Mouse (Mus musculus): ENCODE data around the gene Synrg.

Gene Synrg

DNA sequence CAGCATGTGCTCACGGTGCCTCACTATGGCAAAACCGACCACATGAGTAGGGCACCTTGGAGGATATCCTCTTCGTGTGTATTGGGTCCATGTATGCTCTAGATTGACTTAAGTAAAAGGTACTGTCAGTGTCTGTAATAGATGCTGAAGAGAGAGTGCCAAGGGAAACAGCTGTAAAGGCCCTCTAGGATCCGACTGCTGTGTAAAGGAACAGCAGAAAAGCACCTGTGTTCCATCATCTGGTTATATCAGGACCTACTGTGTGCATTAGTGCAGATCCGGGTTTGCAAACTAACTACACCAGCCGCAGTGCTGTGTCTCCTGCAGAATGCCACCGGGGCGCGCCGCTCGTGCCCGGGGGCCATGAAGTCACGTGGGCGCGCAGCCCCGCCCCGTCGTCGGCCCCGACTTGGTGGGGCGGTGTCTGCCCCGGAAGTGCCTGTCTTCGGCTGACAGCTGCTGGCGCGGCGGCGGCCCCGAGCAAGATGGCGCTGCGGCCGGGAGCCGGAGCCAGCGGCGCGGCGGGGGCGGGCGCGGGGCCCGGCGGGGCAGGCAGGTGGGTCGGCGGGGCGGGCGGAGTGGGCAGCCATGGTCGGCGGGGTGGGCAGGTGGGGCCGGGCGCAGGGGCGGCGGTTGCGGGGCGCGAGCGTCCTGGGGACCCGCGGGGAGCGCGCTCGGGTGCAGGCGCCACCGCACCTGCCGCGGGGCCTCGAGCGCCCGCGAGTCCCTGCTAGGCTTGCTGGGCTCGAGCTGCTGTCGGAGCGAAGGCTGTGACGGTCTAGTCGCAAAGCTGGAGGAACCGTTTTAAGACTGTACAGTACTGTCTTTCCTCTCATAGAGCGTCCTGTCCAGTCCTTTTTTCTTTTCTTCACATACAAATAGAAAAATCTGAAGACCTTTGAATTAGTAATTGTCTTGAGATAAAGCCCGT, at the start of gene Synrg:
Gene Synrg (plus strand): TSS at position 438 of the 931 bp plus-strand sequence.
- peak; percentile 94 for DNase-seq (ENCODE audit: low read depth, low spot score)

DNA sequence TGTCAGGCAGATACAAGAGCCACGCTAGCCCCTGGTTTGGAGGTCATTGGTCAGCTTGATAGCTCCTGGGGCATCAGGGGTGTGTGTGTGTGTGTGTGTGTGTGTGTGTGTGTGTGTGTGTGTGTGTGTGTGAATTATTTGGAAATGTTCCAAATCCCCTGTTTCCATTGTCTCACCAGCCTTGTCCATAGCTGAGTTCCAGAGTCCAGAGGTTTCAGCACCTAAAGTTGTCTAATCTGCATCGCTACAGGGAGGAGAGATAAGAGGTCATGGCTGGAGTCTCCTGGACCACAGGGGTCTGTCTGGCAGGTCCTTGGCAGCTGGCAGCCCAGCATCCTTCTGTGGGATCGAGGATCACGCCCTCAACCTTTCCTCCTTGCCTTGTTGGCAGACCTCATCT, 49.7 kb upstream of the Synrg start:
- DNase-seq (ENCODE audit: low read depth, low spot score): no peak

DNA sequence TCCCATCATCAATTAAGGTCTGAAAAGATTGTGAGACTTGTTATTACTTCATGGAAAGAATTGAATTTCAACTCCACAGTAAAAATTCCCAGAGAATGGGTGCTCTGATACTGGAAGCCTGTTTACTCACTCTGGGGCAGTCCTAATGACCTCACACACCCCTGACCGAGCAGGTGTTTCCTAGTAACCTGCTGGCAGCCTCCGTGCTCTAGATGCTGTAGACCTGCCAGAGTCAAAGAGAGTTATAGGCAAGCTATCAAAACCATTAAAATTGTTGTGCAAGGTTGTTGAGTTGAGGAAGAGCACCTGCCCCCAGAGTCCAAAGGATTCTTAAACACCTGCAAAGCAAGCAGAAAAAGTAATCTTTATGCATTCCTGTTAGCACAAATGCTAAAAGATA, 41.6 kb upstream of the Synrg start:
- DNase-seq (ENCODE audit: low read depth, low spot score): no peak

DNA sequence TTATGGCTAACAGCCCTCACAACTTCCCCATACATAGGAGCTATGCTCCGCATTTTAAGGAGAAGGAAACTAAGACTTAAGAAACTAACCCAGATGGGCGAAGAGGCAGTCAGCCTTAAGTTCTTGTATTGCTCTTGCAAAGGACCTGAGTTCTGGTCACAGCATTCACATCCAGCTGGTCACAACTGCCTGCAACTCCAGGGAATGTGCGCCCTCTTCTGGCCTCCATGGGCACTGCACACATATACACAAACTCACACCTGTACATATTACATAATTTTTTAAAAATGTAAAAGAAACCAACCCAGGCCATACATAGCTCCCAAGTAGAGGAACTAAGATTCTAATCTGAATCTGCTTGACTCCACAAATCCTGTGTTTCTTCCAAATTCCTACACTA, 37.1 kb upstream of the Synrg start:
- peak; percentile 11 for DNase-seq (ENCODE audit: low read depth, low spot score)

DNA sequence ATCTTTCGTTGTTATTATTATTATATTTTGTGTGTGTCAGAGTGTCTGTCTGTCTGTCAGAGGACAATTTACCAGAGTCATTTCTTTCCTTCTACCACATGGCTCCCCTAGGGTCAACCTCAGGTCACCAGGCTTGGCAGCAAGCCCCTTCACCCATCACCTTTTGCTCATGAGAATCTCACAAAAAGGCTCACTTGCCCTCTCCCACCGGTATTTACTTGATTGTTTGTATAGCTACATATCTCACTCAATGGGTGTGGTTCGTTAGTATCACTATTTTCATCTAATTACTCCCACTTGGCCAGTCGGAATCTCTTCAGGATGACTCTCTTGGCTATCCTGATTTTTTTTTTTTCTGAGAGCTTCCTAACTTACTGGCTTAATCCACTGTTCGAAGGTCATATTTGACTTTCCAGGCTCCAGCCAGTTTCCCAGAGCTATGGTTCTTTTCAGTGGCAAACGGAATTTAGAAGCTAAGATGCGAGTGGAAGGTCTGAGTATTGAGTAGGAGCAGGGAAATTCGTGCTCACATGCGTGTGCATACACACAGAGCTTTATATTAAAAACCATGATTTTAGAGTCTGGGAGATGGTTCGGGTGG, 31.6 kb upstream of the Synrg start:
- DNase-seq (ENCODE audit: low read depth, low spot score): no peak

DNA sequence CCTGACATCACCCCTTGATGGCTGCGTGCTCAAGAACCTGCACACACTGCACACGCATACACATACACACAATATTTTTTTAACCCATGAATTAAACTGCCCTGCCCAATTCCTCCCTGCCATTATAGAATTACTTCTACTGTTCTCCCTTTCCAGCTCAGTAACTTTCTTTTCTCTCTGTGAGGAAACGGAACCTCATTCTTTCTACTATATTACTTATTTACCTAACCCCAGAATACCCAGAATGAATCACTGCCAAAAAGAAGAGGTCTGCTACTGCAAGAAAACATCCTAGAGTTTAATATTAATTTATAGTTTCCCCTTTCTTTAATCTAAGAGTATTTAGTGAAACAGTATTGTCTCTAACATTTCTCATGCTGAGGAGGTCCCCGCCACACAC, 30.9 kb upstream of the Synrg start:
- no peak for DNase-seq (ENCODE audit: low read depth, low spot score)

DNA sequence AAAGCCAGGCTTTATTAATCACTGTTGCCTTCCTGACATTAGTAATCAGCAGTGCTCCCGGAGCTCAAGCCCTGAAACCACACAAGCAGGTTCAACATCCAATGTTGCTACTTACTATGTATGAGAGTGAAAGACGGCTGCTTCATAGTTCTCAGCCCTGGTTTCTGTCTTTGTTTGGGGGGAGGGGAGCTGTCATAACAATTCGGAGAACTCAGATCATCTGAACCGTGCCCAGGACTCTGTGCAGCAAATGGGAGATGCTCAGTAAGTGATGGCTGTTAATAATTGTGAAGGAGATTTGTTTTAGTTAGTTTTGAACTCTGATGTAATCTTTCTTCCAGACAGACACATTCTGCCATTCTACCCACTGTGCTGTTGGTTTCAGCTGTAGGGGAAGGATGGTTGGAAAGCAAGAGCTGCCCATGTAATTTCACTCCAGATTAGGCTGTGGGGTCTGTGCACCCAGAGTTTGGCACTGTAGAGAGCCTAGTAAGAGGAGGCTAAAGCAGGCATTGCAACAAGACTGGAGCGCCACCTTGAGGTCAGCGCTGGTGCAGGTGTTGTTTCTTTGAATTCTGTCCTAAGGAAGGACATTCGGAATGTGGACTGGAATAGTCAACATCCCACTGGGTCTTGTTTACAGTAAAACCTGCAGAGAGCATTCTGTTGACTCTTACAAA, 28.1 kb upstream of the Synrg start:
- peak; percentile 56 for DNase-seq (ENCODE audit: low read depth, low spot score)

DNA sequence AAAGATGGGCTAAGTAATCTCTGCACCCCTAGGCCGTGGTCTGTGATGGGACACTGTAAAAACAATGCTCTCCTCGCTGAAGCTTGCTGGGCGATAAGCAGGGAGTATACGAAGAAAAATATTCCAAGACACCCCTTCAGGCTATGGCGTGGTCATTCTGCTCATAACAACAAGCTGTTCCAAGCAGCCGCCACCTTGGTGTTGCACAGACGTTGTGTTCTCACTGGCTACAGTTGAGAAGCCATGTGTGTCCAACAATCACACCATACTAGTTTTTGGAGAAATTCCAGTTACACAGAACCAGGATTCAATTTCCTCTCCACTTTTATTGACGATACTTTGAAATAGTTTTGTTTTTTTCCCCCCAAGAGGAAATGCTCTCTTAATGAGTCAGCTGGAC, 25.7 kb upstream of the Synrg start:
- no peak for DNase-seq (ENCODE audit: low read depth, low spot score)

DNA sequence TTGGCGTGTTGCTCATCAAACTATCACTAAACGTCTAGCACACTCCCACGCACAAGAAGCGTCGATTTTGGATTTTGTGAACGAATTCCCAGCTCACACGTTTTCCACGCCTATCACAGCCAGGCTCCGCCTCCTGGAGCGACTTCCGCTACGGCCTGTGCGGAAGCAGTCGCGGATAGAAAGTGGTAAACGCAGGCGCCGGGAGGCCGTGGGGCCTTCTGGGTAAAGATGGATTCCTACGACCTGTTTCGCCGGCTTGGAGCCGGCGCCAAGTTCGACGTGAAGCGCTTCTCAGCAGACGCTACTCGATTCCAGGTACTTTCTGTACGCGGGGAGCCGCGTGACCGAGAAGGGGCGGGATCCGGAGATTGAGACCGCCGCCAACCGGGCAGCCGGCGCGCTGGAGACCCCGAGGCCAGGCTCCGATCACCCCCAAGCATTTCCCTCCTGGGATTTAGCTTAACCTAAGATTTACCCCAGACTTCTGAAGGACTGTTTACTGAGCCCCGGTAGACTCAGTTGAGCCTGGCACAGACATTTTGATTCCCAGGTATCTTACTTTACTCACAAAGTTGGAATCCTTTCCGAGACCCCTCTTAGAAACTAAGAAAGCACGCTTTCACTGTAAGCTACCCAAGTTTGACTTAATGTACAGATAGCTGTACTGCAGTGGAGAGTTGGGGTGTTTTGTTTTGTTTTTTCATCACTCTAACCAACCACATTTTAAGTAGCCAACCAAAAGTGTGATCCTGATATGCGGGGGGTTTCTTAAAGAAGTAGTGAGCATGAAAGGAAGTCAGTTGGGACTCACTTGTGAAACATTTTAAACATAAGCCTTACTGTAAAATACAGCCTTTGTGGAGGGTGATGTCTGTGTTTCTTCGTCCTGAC, 22.0 kb upstream of the Synrg start, which contains the start of gene Ddx52:
Gene Ddx52 (plus strand): TSS at position 113 of the 891 bp plus-strand sequence.
- DNase-seq (ENCODE audit: low read depth, low spot score): peak; percentile 92

DNA sequence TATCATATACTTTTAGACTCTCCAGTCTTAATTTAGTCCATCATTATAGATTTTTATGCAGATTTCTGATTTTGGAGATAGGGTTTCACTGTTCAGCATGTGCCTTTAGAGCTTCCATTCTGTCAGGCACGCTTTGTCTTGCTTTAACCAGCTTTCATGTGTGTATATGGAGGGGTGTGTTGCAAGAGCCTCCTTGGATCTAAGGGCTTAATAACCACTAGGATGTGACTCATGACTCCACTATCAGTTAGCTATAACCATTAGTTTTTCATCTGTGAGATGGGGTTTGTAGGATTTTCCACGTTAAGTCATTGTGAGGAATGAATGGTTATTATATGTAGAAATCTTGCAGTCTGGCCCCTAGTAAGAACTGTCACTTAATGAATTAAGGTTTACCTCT, 7.4 kb upstream of the Synrg start:
- no peak for DNase-seq (ENCODE audit: low read depth, low spot score)

DNA sequence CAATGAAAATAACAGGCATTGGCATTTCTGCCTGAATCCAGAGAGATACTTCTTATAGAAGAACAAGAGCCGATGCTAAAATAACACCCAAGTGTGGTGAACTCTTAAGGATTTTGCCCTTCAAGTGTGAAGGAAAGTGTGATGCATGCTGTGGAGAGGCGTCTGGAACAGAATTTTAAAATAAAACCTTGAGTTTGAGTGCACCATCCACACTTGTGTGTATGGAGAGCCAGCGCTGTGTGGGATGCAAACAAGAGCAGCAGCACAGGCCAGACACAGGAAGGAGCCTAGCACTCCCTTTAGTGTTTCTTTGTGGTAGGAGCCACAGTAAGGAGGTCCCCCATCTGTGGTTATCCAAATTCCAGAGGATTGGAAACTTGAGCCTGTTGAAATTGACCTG, 2.2 kb upstream of the Synrg start:
- DNase-seq (ENCODE audit: low read depth, low spot score): no peak

DNA sequence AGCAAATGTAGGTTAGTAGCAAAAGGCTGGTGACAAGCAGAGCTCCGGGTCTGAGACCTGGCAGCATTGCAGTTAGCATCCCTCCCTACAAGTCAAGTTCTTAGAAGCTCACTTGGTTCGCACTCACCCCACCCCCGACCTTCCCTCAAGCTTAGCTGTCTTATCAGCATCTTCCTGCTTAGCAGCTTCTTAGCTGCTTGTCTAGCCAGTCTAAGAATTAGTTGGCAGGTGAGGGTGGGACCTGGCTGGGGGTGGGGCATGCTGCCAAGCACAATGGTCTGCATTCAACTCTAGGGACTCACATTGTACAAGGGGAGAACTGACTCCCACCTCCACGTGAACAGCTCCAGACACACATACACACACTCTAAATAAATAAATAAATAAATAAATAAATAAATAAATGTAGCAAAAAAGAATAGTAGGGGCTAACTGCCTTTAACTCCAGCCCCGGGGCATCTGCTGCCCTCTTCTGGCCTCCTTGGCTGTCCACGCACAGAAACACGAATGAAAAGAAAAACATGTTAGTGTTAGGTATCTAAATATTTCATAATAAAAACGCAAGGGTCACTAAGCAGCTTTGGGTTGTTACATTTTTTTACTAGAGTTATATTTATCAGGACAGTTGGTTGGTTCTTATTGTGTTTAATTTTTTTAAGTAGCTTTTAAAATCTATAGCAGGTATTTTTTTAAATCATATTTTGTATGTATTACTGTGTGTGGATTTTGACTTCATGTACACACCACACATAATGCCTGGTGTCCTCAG, 3.4 kb downstream of the Synrg start:
- no peak for DNase-seq (ENCODE audit: low read depth, low spot score)

DNA sequence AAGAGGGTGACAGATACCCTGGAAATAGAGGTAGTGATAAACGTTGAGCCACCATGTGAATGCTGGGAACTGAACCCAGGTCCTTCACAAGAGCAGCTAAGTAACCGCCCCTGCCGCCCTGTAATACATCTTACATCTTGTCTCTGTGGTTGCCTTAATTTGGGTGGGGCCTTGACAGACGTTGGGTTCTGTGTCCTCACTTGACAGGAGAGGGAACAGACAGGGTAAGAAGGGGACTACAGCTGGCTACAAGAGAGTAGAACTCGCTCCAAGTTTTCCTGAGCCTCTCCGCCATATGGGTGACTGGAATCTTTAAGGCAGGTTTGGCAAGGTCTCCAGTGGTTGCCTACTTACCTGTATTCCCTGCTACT, 4.0 kb downstream of the Synrg start:
- no peak for DNase-seq (ENCODE audit: low read depth, low spot score)

DNA sequence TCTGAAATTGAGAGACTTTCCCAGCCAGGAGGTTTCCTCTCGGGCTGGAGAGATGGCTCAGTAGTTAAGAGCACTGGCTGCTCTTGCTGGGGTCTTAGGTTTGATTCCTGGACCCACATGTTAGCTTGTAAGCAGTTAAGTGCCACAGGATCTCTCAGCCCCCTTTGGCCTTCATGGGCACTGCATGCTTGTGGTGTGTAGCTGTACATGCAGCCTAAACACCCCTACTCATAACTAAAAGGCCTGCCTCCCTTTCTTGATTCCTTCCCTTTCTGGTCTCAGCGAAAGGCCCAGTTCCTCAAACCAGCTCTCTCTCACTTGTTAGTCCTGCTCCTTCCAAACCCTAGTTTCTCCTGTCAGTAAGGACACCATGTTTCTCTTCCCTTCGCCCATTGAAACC, 4.8 kb downstream of the Synrg start:
- no peak for DNase-seq (ENCODE audit: low read depth, low spot score)

DNA sequence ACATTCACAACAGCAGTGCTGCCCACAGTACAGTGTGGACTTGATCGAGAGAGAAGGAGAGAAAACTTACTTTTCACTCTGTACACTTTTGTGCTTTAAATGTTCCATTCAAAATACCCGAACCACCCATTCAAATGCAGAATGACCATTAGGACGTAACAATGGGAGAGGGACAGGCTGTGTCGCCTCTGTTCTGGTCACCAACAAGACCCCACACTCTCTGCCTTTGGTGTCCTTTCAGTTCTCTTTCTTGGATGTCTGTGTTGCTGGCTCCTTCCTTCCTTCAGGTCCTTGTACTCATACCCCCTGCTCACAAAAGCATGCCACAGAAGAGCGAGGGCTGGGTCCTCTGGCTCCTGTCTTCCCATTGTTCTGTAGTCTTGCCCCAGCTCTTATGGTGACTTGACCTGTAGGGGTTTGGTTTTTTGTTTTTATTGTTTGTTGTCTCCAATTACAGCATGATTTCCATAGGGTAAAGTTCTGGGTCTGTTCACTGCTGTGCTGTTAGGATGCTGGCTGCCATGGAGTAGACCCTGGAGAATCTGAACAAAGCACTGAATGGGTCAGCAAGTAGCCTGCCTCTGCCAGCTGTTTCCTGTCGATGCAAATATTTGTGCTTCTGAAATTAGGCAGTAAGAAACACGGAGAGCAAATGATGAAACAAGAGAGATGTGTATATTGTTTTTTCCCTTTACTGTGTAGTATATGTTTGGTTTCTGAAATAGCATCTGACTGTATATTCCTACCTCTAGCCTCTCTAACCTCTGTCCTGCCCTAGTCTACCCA, 10.5 kb downstream of the Synrg start:
- no peak for DNase-seq (ENCODE audit: low read depth, low spot score)

DNA sequence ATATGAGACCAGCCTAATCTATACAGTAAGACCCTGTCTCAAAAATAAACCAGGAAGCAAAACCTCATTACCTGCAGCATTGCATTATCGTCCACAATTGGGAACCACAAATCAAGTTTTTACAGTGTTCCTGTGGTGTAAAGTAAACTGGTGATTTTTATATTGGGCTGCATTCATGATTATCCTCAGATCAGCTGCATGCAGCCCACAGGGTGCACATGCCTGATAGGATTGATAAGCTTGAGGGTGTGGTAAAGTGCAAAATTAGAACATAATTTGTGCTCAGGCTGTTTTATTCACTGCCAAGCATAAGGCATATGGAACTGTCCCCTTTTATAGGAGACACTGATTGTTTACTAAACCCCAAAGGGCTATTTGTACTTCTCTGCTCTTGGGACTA, 11.3 kb downstream of the Synrg start:
- no peak for DNase-seq (ENCODE audit: low read depth, low spot score)

DNA sequence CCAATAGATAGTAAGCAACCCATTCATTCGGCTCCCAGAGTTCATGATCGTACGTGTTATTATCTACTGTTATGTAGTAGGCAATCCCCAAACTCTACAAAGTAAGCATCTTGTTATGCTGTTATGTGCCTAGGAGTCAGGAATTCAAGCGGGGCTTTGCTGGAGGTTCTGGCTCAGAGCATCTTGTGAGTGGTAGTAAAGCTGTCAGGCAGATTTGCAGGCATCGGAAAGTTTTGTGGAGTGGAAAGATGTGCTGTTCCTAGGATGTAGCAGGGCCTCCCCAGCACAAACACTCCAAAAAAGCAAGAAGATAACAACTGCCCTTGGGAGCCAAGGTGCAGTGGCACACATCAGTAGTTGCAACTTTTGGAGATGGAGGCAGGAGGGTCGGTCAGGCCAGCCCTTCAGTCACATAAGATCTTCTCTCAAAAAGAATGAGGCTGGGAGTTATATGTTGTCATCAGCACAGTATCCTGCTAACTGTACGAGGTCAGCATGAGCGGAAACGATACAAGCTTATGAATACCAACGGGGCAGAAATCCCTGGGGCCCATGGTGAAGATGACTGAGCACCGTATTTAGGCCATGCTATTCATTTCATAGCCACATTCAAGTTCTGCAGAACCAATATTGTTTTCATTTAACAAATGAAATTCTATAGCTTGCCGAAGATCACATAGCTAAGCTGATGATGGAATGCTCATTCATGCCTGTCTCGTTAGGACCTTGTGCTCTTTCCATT, 12.2 kb downstream of the Synrg start:
- DNase-seq (ENCODE audit: low read depth, low spot score): no peak

DNA sequence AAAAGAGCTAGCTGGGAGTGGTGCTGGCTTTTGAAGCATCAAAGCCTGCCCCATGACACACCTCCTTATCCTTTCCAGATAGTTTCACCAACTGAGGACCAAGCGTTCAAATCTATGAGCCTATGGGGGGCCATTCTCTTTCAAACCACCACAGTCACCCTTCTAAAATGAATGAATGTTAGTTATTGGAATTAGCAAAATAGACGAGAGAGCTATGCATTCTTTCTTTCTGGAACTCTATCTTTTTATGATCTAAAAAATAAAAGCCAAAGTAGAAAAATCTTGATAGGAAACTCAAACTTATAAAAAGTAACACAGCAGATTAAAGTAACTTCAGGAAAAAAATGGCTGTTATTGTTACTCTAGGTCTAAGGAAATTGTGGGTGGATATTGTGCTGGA, 13.6 kb downstream of the Synrg start:
- no peak for DNase-seq (ENCODE audit: low read depth, low spot score)

DNA sequence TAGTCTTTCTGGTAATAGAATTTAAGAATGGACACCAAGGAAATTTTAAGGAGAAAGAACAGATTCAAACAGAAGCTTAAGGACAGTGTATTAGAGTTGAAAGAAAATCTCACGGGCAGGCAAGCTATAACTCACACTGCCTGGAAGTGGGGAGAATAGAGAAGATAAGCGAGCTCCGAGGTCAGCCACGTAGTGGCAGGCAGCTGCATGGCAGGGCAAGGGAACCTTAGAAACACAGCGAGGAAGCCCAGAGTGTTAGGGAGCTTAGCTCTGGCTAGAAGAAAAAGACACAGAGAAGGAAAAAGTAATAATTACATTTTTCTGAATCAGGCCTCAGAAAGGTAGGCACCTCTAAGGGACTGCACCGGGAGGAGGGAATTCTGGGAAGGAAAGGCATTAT, 15.8 kb downstream of the Synrg start:
- no peak for DNase-seq (ENCODE audit: low read depth, low spot score)
